Comparison of ENCODE assay signal across 11 mouse cellular contexts in the genomic region with DNA sequence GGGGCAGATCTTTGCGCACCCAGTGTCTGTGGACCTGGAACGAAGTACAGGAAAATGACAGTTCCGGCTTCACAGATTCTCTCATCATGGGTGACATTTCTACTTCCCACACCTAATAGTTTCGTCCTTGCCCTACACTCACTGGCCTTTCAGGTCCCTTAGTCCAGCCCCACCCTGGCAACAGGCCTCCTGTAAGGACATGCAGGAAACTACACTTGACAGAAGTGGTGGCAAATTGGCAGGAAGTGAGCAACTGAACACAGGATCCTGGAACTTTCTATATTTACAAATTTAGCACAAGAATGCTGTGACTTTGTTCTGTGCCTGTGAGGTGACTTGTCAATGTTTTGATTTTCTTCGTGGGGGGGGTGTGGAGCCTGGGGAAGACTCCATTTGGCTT. TPM values are rescaled to one million over a fixed set of nuclear protein-coding genes. Genes with fewer than 3 reads are reported as not detected.
A peak's percentile ranks its signal among the peaks of the same experiment; 100 is the strongest.
DNase-seq lines count a peak whose midpoint lies in the region; ATAC-seq lines count a peak whose summit lies in the region.
"Had no signal": no experiment of that assay in that cellular context is flagged by ENCODE, and none has a peak within 500 bp of the region (broad histone marks: within the 10 kb centered on the region; RNA-seq: fewer than 3 reads in every experiment).

No protein-coding gene starts in this region.

- no peak overlapping the region for H3K4me2 ChIP-seq in forebrain, embryonic 16.5 days (ENCODE audit: low read length)
- H3K4me2 ChIP-seq: limb, embryonic 13.5 days had no signal

- H3K4me3 ChIP-seq in forebrain, embryonic 16.5 days (replicated peaks; ENCODE audit: low read length), result no peak overlapping the region
- H3K4me3 ChIP-seq: limb, embryonic 13.5 days had no signal

- no peaks in the 10 kb centered on the region for H3K36me3 ChIP-seq in forebrain, embryonic 16.5 days (ENCODE audit: control insufficient read depth, insufficient read depth)
- H3K36me3 ChIP-seq: limb, embryonic 13.5 days had no signal

- 83% methylated on average over 5 of the region's 5 CpGs for WGBS in forebrain, embryonic 16.5 days

- no peaks in the 10 kb centered on the region for H3K27me3 ChIP-seq in forebrain, embryonic 16.5 days (replicated peaks; ENCODE audit: control insufficient read depth, insufficient read depth, low read length)
- H3K27me3 ChIP-seq: limb, embryonic 13.5 days had no signal

- H3K27ac ChIP-seq in forebrain, embryonic 16.5 days (ENCODE audit: low read length), result no peak overlapping the region
- H3K27ac ChIP-seq: limb, embryonic 13.5 days had no signal

- no peak overlapping the region for H3K9ac ChIP-seq in forebrain, embryonic 16.5 days (replicated peaks; ENCODE audit: low read depth, low read length)
- H3K9ac ChIP-seq: limb, embryonic 13.5 days had no signal

- no peaks in the 10 kb centered on the region for H3K4me1 ChIP-seq in forebrain, embryonic 16.5 days (replicated peaks; ENCODE audit: control insufficient read depth, insufficient read depth, low read length)

- ATAC-seq in common myeloid progenitor, adult 5-6 weeks (replicated peaks; ENCODE audit: low read depth, poor library complexity, severe bottlenecking), result peak; percentile 65
- ATAC-seq in CD4-positive, CD25-positive, alpha-beta regulatory T cell, adult 4 months, result no peak
- ATAC-seq in forebrain, embryonic 16.5 days, result no peak

- H3K9me3 ChIP-seq in forebrain, embryonic 16.5 days (ENCODE audit: control insufficient read depth, low read length), result no peaks in the 10 kb centered on the region
- H3K9me3 ChIP-seq: limb, embryonic 13.5 days had no signal

- DNase-seq in adrenal gland, postnatal 14 days, result peak; percentile 14
- DNase-seq in kidney, postnatal 25 days, result peak; percentile 54 to 78
- peak; percentile 38 to 58 for DNase-seq in lung, postnatal 4 days
- DNase-seq in frontal cortex, postnatal 36 days (ENCODE audit: low spot score in 2 of 2), result no peak
- DNase-seq: gastrocnemius, postnatal 36 days; retina, postnatal 1 day; thymus, postnatal 4 days had no signal

RNA-seq across cellular contexts. Expression of a gene that starts 40.1 kb away (rescaled TPM):
- total RNA-seq in adrenal gland, postnatal 14 days (2021), result 14.6 and 22.4 TPM in 2 replicates
- 1.2 and 1.5 TPM in 2 replicates for total RNA-seq in common myeloid progenitor, adult 5-6 weeks (2017)
- not detected for polyA plus RNA-seq in CD4-positive, CD25-positive, alpha-beta regulatory T cell, adult 4 months (2017; shearing (Covaris generic))
- polyA plus RNA-seq in forebrain, embryonic 16.5 days (2015; fragmentation: Nextera tagmentation; extraction: Ambion mirVana), result 51.1 and 54.7 TPM in 2 replicates

Comparison
In these comparisons a context has a peak if more than half of its experiments do, and no peak if none do; other contexts are left out.
1. DNase-seq: peak in adrenal gland, postnatal 14 days (single experiment), kidney, postnatal 25 days (2 of 2) and lung, postnatal 4 days (2 of 2); none in frontal cortex, postnatal 36 days (0 of 2).